Mouse (Mus musculus) hindbrain, embryonic 10.5 days (tissue): ENCODE measurements around the gene St5. TPM values are rescaled to one million over a fixed set of nuclear protein-coding genes. Genes with fewer than 3 reads are reported as not detected.

ENCODE experiments used
- DNase-seq: peaks from one replicate; pipeline ENCODE4 v3.0.0-alpha.2; 2017; ENCODE audit warnings: low spot score
- H3K27ac ChIP-seq: fragments of 300-500 bp; sonication (generic); 2 replicates; pipeline ENCODE4 v1.5.1; 2016; ENCODE audit warnings: mild to moderate bottlenecking, moderate library complexity
- H3K27me3 ChIP-seq: fragments of 300-500 bp; sonication (generic); 2 replicates; pipeline ENCODE4 v1.6.1; 2016; ENCODE audit warnings: mild to moderate bottlenecking; ENCODE audit not compliant: poor library complexity, insufficient read depth, severe bottlenecking
- H3K36me3 ChIP-seq: fragments of 300-500 bp; sonication (generic); 2 replicates; pipeline ENCODE4 v1.6.1; 2016; ENCODE audit warnings: mild to moderate bottlenecking, moderate library complexity
- H3K4me1 ChIP-seq: fragments of 300-500 bp; sonication (generic); replicated peaks from 2 replicates; pipeline ENCODE4 v1.6.1; 2016; ENCODE audit warnings: mild to moderate bottlenecking
- H3K4me3 ChIP-seq: fragments of 300-500 bp; sonication (generic); 2 replicates; pipeline ENCODE4 v1.5.1; 2016; ENCODE audit warnings: mild to moderate bottlenecking, moderate library complexity
- H3K9me3 ChIP-seq: fragments of 300-500 bp; sonication (generic); 2 replicates; pipeline ENCODE4 v1.6.1; 2016; ENCODE audit warnings: mild to moderate bottlenecking, moderate library complexity
- WGBS: fragments of 180-500 bp; shearing (Covaris S2); methylation state at CpG from one replicate; pipeline ENCODE4 v1.1.7; 2016; 5-methylcytosine and 5-hydroxymethylcytosine counted together
- polyA plus RNA-seq: library from polyadenylated mRNA; unstranded; fragments of >200 nt; fragmentation: Nextera tagmentation; extraction: Ambion mirVana; gene quantifications from 2 replicates; pipeline ENCODE4 v1.2.1, GENCODE M21; 2016

Gene St5
- polyA plus RNA-seq, 1 experiment from 2014 or later = 44.3 TPM

DNA sequence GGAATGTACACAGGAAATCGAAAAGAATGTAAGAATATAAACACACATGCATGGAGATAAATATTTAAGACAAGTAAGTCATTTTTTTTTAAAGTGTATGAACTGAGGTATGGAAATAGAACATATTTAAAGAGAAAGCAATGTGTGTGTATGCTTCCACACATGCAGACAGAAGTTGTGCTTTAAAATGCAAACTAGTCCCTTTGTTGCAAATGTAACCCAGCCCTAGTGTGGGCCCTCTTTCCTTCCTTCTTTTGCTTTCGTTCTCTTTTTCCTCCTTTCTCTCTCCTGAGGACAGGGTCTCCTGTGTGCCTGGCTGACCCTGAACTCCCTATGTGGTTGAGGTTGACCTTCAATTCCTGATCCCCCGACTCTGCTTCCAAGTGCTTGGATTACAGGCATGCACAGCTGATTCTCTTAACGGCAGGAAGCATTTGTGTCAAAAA is 141.2 kb downstream of the St5 start:
- DNase-seq = no peak
- peaks cover 20% of the 10 kb centered on the region; the same call in 1 of the 2 replicates for H3K4me1 ChIP-seq
- 68% methylated on average over 4 of the region's 4 CpGs for WGBS

DNA sequence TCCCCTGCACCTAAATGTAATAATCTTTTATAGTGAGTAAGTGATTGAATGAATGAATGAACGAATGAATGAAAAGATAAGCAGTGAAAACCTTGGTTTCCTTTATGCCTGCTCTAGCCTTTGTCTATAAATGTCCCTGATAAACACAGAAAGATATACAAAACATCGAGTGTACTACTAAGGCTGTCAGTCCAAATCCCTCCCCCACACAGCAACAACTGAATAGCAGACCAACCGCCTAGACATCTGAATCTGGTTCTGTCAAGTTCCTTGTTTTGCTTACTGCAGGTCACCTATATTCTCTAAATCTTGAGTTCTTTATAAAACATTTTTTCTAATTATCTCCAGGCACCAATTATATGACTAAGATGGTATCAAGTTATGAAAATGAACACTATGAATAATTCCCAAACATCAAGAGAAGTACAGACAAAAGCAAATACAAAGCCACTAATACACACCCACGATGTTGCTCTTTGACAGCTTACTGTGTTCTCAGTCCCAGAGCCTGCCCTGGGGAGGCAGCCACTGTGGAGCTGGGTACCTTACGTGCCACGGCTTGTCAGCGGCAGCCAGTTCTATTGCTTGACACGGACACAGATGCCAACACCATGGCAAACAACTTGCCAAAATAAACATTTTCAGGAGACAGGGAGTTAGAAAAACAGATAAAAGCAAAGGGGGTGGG is 141.8 kb downstream of the St5 start:
- H3K27me3 ChIP-seq = no peaks in the 10 kb centered on the region
- H3K4me1 ChIP-seq = peaks cover 19% of the 10 kb centered on the region; the same call in 1 of the 2 replicates
- no peak for DNase-seq
- H3K36me3 ChIP-seq = peaks cover 22% of the 10 kb centered on the region
- no peaks in the 10 kb centered on the region for H3K9me3 ChIP-seq
- no peak overlapping the region for H3K4me3 ChIP-seq
- no peak overlapping the region for H3K27ac ChIP-seq
- 73% methylated on average over 8 of the region's 8 CpGs for WGBS

More for the DNA sequence above, 141.2 kb downstream of the St5 start:
- H3K27ac ChIP-seq = peak overlapping the region; percentile 16; the same call in 1 of the 2 replicates
- H3K4me3 ChIP-seq = no peak overlapping the region
- peaks cover 16% of the 10 kb centered on the region; the same call in 1 of the 2 replicates for H3K36me3 ChIP-seq
- H3K9me3 ChIP-seq = no peaks in the 10 kb centered on the region
- H3K27me3 ChIP-seq = no peaks in the 10 kb centered on the region

DNA sequence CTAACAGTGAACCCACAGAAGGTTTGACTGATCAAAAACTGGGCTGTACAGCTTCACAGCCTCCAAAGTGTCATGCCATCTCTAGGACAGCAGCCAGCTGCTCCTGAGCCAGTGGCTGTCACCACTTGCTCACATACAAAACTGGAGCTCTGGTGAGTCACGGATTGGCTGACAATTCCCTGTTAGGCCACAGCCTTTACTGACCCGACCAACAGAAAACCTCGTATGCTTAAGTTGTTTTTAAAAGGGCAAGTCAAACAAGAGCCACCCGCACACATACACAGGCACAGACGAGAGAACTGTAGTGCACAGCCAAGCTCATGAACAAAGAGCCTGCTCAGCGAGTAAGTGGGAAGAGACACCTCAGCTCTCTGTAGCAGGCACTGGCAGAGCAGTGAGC is 143.9 kb downstream of the St5 start:
- no peak for DNase-seq
- H3K4me3 ChIP-seq = no peak overlapping the region
- peaks cover 24% of the 10 kb centered on the region for H3K36me3 ChIP-seq
- H3K4me1 ChIP-seq = peaks cover 21% of the 10 kb centered on the region; the same call in 1 of the 2 replicates
- H3K27ac ChIP-seq = 0 out of 2 replicates have a peak overlapping the region, but pooled peaks have one; percentile 1
- no peaks in the 10 kb centered on the region for H3K9me3 ChIP-seq
- WGBS = 64% methylated on average over 6 of the region's 6 CpGs
- no peaks in the 10 kb centered on the region for H3K27me3 ChIP-seq

DNA sequence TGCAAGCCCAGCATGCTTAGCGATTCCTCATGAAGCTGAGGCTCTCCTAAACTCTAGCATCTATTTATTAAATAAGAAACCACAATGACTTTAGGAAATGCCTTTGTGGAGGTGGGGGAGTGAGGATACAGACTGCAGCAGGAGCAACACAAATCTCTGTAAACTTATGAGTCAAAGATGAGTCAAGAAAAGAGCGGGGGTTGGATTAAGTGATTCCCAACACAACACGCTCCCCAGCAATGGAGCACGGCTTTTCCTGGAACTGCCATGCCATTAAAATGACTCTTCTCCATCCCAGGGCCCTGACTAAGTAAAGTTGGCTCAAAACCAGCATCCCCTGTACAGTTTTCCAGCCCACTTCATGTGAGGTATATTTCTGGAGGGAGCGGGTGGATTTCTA is 156.7 kb downstream of the St5 start:
- H3K27ac ChIP-seq = no peak overlapping the region
- no peak for DNase-seq
- WGBS = 94% methylated on average over 5 of the region's 5 CpGs
- peaks cover 67% of the 10 kb centered on the region for H3K36me3 ChIP-seq
- no peaks in the 10 kb centered on the region for H3K27me3 ChIP-seq
- no peak overlapping the region for H3K4me3 ChIP-seq
- no peaks in the 10 kb centered on the region for H3K9me3 ChIP-seq
- H3K4me1 ChIP-seq = no peaks in the 10 kb centered on the region

DNA sequence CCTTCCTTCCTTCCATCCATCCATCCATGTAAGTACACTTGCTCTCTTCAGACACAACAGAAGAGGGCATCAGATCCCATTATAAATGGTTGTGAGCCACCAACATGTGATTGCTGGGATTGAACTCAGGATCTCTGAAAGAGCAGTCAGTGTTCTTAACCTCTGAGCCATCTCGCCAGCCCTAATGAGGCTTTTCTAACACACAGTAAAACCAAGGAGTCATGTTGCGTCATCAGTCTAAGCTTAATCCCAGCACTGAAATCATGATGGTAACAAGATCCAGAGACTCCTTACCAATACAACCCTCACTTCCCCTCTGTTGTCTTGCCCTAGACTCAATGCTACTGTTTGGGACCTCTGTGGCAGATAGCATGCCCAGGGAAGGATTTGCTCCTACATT is 157.2 kb downstream of the St5 start:
- Histone ChIP-seq H3K9me3 (no peaks in the 10 kb centered on the region), H3K27me3 (no peaks in the 10 kb centered on the region), H3K4me3 (no peak overlapping the region), H3K4me1 (no peaks in the 10 kb centered on the region), H3K27ac (no peak overlapping the region), H3K36me3 (peaks cover 72% of the 10 kb centered on the region)
- no peak for DNase-seq
- 91% methylated on average over 2 of the region's 2 CpGs for WGBS

DNA sequence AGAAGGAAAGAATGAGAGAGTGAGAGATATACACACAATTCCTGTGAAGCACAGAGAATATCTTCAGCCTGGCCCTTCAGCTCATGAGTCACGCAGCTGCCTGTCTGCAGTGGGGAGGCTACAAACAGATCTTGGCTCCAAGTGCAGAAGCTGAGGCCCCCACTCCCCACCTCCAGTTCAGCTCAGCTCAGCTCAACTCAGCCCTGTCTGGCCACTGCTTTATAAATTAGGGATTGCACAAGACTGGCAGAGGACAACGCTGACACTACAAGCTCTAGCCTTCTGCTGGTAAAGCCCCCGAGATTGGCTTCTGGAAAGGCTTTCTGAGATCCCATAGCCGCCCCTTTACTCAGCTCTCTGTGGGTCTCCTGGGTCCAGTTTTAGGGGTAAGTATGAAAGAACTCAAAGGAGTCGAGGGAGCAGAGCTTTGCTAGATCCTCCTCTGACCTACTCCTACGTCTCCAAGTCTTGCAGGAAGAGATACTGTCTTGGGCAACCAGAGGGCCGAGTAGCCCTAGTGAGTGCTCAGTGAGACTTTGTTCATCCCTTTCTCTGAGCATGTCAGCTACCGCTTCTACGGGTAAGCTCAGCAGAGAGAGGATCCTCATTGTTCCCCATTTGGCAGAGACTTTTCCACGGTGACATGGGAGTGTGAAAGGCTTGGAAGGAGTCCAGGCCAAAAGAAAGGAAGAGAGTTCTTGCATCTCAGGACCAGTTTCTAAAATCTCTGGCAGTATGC is 158.0 kb downstream of the St5 start:
- Histone ChIP-seq H3K27ac (no peak overlapping the region), H3K4me1 (no peaks in the 10 kb centered on the region), H3K9me3 (no peaks in the 10 kb centered on the region), H3K27me3 (no peaks in the 10 kb centered on the region), H3K36me3 (peaks cover 72% of the 10 kb centered on the region), H3K4me3 (no peak overlapping the region)
- 81% methylated on average over 10 of the region's 10 CpGs for WGBS
- no peak for DNase-seq

DNA sequence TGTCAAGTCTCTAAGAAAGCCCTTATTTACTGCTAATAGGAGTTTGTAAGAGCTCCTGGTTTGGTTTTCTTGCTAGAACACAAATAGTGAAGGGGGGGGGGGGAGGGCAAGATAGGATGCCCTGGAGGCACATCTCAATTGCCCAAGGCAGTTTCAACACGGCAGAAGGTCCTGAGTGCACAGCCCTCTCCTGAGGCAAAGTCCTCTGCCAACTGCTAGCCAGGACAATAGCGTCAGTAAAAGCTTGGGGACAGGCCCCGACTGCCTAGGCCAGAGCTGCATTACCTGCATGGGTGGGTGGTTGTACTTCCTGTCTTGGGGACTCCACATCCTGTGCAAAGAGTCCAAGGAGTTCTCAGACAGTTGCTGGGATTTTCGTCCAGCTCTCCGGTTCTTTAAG is 158.6 kb downstream of the St5 start:
- no peak for DNase-seq
- Histone ChIP-seq H3K4me3 (no peak overlapping the region), H3K27ac (no peak overlapping the region), H3K4me1 (no peaks in the 10 kb centered on the region), H3K27me3 (no peaks in the 10 kb centered on the region), H3K9me3 (no peaks in the 10 kb centered on the region), H3K36me3 (peaks cover 75% of the 10 kb centered on the region)
- WGBS = 80% methylated on average over 5 of the region's 5 CpGs

DNA sequence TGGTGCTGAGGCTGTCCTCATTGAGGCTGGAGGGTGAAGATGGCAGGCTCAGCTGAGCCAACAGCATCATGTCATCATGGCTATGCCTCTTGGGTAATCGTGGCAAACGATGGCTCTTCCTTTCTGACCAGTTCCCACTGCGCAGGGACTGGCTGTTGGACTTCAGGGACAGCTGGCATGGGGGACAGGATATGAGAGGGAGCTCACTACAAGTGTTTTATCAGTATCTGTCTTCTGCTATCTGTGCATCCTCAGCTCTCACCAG is 161.1 kb downstream of the St5 start:
- Histone ChIP-seq H3K36me3 (peaks cover 81% of the 10 kb centered on the region), H3K27ac (0 out of 2 replicates have a peak overlapping the region, but pooled peaks have one; percentile 45), H3K9me3 (no peaks in the 10 kb centered on the region), H3K27me3 (no peaks in the 10 kb centered on the region), H3K4me3 (no peak overlapping the region), H3K4me1 (no peaks in the 10 kb centered on the region)
- WGBS = 92% methylated on average over 3 of the region's 3 CpGs
- DNase-seq = no peak

DNA sequence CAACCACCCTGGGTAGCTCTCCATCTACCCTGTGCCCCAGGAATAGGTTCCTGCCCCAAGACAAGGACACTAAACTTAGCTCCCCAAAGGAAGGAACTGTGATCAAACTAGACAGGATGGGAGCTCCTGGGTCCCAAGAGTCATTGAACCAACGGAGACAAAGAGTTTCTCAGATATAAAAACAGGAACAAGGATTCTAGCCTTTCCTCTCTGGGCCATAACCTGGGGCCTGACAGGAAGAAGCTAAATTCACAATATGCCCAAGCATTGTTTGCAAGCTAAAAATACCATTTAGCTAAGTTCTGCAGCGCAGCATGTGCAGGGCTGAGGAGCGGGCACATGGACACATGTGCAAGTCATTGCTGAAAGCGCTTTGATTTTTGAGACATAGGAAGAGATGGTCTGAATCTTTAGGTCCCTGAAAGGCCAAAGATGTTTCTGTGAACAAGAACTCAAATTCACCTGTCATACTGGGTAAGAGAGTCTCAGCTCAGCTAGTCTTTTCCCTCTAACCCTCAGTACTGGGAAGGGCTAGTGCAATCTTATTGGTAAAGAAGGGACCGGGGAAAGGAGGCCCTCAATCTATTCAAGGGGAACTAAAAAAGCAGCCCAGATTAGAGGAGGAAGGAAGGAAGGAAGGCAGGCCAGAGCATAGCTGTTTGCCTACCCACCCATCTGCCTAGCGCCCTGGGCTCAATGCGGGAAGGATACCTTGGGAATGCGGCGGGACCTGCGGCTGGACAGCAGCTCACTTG is 161.6 kb downstream of the St5 start:
- Histone ChIP-seq H3K27me3 (no peaks in the 10 kb centered on the region), H3K9me3 (no peaks in the 10 kb centered on the region), H3K27ac (0 out of 2 replicates have a peak overlapping the region, but pooled peaks have one; percentile 45), H3K4me1 (no peaks in the 10 kb centered on the region), H3K4me3 (no peak overlapping the region), H3K36me3 (peaks cover 80% of the 10 kb centered on the region)
- WGBS = 89% methylated on average over 10 of the region's 10 CpGs
- DNase-seq = no peak

DNA sequence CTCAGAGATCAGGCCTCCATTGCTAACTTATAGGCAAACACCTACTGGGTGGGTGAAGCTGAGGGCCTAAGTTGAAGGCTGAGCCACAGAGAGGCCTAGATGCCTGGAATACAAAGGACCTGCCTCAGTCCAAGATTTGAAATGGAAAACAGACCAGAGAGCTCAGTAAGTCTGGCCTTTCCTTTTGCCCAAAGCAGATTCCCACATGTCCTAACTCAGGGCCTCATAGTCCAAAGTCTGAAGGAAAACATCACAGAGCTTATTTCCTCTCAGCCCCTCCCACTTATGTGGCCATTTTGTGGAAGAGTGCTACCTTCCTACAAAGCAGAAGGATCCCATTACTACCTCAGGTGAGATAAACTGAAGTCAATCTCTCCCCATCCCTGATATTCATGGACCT is 162.5 kb downstream of the St5 start:
- Histone ChIP-seq H3K27ac (no peak overlapping the region), H3K36me3 (peaks cover 89% of the 10 kb centered on the region), H3K27me3 (no peaks in the 10 kb centered on the region), H3K4me1 (no peaks in the 10 kb centered on the region), H3K9me3 (no peaks in the 10 kb centered on the region), H3K4me3 (no peak overlapping the region)
- DNase-seq = no peak

- Histone ChIP-seq H3K36me3 (peaks cover 88% of the 10 kb centered on the region), H3K27ac (peak overlapping the region; percentile 36; the same call in 1 of the 2 replicates), H3K4me3 (no peak overlapping the region), H3K9me3 (no peaks in the 10 kb centered on the region), H3K27me3 (no peaks in the 10 kb centered on the region), H3K4me1 (no peaks in the 10 kb centered on the region)
- WGBS = 67% methylated on average over 4 of the region's 4 CpGs
- no peak for DNase-seq
Measured at GRCm38 (mm10) chr7:109536451-109536946, 166.9 kb downstream of the St5 start.

DNA sequence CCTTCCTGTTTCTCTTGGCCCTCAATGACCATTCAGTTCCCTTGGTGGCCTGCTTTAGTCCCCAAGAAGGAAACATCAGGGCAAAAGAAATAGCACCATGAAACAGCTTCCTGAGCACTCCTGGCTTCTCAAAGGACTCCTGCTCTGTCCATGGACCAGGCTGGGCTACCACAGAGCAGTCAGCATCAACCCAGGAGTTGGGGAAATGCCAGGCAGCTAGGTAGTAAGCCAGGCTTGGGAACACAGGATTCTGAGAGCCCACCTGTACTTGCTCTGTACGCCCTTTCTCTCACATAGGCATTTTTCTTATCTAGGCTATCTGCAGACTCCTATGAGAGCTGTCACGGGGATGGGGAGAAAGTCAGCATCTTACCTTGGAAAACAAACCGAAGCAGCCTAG is 168.5 kb downstream of the St5 start:
- WGBS = 94% methylated on average over 3 of the region's 3 CpGs
- H3K27me3 ChIP-seq = no peaks in the 10 kb centered on the region

DNA sequence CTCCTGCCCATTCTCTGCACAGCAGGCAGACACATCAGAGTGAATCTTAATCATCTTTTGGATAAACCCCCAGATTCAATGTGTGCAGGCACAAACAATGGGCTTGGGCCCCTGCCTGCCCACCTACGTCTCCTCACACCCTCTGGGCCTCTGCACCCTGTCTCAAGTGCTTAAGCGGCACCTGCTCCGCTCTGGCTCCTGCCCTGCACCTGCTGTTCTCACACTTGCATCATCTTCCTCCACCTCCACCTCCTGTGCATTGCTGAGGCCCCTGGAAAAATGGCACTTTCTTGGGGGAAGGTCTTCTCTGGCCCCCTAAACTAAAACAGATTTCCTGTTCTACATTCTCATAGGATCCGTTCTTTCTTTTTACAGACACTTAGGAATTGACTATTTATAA is 169.5 kb downstream of the St5 start:
- Histone ChIP-seq H3K27me3 (no peaks in the 10 kb centered on the region), H3K4me3 (no peak overlapping the region), H3K36me3 (peaks cover 86% of the 10 kb centered on the region), H3K4me1 (no peaks in the 10 kb centered on the region), H3K9me3 (no peaks in the 10 kb centered on the region), H3K27ac (no peak overlapping the region)
- 91% methylated on average over 4 of the region's 4 CpGs for WGBS
- DNase-seq = no peak

More for the DNA sequence above, 168.5 kb downstream of the St5 start:
- H3K9me3 ChIP-seq = no peaks in the 10 kb centered on the region
- H3K27ac ChIP-seq = no peak overlapping the region
- H3K4me3 ChIP-seq = no peak overlapping the region
- no peak for DNase-seq
- no peaks in the 10 kb centered on the region for H3K4me1 ChIP-seq
- peaks cover 89% of the 10 kb centered on the region for H3K36me3 ChIP-seq
